Mouse (Mus musculus) layer of hippocampus, adult 9-11 months (tissue): ENCODE measurements around the gene Prkar1b.
A peak's percentile ranks its signal among the peaks of the same experiment; 100 is the strongest.

ENCODE experiments used
- DNase-seq: peaks from one replicate; pipeline ENCODE4 v3.0.0; 2022

Prkar1b gene

GRCm38 (mm10) chr5:139149681-139150602 is at the start of gene Prkar1b, which contains the start of gene Dnaaf5:
Gene Prkar1b (minus strand): TSS chr5:139150001.
Gene Dnaaf5 (plus strand): TSS chr5:139150223.
- peak; percentile 97 for DNase-seq

GRCm38 (mm10) chr5:139199636-139199994 is 49.8 kb upstream of the Prkar1b start:
- DNase-seq, result no peak

DNA sequence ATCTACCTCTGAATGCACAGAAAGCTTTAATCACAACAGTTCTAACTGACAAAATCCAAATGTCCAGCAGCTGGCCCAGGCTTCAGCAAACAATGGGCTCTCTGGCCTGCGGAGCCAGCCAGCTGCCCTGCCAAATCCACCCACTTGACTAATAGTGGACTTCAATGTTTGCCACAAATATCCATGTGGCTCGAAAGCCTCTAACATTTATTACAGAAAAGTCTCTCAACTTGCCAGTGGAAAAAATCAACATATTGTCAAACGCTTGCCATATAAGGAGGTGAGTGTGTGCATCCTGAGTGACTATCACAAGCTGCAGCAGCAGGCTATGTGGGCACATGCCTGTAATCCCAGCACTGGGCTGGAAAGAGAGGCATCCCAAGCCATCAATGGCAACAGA is 49.0 kb upstream of the Prkar1b start:
- DNase-seq, result no peak

DNA sequence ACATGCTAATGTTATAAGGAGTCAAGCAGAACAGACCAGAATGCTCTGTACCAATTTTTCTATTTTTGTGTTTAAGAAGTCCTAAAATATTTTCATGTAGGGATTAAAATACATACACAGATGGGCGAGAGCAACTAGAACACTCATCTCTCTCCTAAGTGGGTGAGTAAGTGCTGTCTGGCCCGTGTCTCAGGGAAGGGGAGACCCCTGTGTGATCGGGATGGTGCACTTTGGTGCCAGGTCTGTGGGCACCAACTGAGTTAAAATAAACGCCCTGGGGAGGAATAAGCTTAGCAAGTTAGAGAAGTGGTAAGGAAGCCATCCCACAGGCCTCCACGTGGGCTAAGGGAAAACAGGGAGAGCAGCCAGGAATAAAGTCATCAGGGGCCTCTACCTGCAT is 41.2 kb upstream of the Prkar1b start:
- DNase-seq, result peak; percentile 47

DNA sequence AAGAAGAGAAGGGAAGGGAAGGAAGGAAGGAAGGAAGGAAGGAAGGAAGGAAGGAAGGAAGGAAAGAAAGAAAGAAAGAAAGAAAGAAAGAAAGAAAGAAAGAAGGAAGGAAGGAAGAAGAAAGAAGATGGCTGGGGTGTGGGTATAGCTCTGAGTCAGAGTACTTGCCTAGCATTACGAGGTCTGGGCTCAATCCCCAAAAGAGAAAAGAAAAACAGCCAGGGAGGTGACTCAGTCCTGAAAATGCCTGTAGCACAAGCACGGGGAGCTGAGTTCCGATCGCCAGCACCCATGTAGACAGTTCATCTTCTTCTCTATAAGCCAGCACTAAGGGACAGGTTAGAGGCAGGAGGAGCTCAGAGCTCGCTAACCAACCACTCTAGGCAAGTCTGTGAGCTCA is 39.9 kb upstream of the Prkar1b start:
- no peak for DNase-seq

DNA sequence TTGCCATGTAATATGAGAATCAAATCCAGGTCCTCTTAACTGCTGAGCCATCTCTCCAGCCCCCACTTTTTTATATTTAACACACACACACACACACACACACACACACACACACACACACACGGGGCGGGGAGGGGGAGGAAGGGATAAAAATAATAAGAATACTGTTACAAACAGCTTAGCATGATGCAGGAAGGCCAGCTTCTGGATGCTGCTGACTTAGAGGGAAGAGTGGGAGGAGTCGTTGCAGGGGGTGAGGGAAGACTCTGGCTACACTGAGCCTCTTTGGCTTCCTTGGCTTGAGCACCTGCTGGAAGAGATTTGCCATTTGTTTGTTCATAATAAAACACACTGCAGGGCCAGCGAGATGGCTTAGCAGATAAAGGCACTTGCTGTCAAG is 35.1 kb upstream of the Prkar1b start:
- no peak for DNase-seq

DNA sequence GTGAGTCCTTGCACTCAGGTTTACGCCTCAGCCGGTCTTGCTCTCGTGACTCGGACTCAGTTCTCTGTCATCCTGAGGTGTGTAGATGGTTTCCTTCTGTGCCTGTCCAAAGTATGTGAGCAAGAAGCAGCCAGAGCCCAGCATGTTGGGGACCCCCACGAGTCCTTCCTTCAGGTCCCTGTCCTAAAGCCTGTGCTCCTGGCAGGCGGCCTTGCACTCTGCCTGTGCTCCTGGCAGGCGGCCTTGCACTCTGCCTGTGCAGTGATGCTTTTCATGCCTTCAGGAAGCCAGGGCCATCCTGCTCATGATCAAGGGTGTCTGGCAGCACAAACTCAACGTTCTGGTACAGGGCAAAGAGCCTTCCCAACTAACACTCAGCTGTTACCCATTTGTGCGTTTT is 33.8 kb upstream of the Prkar1b start:
- DNase-seq, result no peak

DNA sequence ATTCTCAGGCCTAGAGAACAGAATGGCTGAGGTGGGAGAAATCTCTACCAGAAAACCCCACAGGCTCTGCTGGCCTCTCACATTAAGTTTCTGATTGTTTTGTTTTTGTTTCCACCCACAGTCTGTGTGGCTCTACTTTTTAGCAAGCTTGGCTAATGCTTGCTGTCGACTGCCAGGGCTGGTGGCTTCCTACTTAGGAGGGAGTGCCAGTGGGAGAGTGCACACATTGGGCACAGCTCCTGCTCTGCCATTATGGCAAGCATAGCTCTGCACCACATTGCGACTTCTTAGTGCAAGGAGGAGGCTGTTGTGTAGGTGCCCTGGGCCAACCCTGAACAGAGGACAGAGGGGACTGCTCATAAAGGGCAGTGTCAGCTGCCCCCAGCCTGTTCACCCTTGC is 33.3 kb upstream of the Prkar1b start:
- peak; percentile 58 for DNase-seq

DNA sequence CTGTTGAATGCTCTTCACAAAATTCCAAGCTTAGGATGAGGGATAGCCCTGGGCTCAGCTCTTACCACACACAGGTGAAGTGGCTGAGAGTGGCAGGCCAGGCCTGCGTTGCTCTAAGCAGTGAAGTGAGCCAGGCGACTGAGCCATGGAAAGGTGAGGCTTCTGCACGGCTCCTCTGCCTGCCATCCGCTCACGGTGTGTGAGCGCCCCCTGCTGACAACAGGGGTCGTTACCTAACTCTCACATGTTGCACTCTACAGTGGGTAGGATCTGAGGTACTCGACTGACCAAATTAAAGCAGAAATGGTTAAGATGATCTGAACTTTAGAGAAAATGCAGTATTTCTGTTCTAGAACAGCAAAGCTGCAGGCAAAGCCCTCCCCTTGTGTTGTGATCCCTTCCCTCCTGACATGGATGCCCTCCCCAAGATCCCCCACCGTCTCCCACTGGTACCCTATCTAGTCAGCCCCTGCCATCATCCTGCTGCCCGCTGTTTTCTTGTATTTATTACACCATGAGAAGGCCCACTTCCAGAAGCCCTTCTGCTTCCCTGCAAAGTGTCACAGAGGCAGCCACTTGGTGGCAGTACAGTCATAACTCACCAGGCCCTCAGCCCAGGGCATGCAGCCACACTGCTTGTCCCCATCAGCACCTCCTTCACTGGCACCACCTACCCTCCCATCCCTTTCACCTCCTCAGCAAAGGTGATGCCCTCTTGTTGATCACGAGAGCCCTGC is 29.3 kb upstream of the Prkar1b start:
- peak; percentile 52 for DNase-seq

GRCm38 (mm10) chr5:139174556-139175547 is 25.1 kb upstream of the Prkar1b start:
- DNase-seq, result no peak

DNA sequence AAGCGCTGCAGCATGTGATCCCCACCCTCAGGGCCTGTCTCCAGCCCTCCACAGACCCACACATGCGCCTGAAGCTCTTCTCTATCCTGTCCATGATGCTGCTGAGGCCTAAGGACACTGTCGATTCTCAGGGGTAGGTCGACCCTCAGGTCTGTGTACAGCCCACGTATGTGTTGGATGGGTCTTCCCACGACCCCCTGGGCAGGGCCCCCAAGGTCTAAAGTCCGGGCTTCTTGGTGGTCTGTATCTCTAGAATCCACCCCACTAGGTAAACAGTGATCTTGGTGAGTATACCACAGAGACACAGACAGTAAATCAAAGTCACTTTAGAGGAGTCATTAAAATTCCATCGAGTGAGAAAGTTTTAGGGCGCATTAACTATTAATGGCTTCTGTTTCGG is 24.3 kb upstream of the Prkar1b start:
- no peak for DNase-seq

- no peak for DNase-seq
These were observed 22.1 kb upstream of the Prkar1b start for GRCm38 (mm10) chr5:139171929-139172328.

DNA sequence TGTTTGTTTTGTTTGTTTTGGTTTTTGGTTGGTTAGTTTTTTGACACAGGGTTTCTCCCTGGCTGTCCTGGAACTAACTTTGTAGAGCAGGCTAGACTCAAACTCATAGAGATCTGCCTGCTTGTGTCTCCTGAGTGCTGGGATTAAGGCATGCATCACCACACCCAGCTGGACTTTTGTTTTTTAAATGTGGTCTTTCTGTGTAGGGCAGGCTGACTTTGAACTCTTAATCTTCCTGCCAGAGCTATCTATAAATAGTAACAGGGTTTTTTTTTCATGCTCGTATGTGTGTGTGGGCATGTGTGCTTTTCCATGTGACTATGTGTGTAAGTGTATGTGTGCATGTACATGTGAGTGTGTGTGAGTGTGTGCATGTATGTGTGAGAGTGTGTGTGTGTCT is 17.7 kb upstream of the Prkar1b start:
- no peak for DNase-seq

DNA sequence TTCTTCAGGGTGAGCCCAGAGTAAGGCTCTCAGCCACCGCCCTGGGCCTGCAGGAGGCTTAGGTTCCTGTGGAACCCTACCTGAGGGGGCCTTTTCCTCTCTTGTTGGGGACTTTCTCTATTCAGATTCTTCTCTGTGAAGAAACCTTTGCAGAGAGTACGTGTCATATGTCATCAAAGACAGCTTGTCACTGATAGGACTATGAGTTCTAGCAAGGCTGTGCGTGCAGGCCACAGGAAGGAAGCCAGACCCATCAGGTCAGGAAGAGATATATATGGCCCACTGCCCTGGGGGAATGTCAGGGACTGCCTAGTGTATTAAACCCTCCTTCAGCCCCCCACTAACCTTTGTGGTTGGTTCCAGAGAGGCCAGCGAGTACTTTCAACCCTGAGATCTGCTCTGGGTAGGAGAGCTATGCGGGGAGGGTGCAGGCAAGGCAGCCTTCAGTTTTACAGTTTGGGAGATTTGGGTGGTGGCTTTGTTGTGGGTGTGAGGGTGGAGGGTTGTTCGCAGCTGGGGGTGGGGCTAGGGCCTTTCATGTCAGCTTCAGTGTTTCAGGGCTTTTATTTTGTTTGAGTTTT is 17.1 kb upstream of the Prkar1b start:
- no peak for DNase-seq

DNA sequence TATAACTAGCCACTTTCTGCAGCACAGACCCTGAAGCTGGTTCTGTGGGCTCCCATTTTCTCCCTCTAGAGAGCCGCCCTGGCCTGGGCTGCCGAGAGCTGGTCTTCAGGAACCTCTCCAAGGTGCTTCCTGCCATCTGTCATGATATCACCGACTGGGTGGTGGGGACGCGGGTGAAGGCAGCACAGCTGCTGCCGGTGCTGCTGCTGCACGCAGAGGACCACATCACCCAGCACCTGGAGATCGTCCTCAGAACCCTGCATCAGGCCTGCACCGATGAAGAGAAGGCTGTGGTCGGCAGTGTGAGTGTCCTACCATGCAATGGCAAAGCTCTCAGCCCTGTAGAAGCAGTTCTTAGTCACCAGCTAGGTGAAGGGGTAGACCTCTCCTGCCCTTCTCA is 11.8 kb upstream of the Prkar1b start:
- DNase-seq, result no peak

DNA sequence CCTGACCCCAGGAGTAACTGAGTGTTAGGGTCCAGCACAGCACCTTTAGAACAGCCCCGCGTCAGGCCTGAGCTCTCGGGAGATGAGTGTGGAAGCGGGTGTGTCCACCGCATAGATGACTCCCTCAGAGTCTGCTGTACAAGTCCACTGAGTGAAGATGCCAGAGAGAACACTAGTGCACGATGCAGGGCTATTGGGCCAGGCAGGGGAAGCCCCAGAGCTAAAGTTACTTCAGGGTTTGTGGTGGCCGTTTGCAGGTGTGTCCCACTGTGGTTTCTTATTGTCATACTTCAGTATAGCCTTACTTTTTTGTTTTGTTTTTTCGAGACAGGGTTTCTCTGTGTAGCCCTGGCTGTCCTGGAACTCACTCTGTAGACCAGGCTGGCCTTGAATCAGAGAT is 11.1 kb upstream of the Prkar1b start:
- DNase-seq, result no peak

DNA sequence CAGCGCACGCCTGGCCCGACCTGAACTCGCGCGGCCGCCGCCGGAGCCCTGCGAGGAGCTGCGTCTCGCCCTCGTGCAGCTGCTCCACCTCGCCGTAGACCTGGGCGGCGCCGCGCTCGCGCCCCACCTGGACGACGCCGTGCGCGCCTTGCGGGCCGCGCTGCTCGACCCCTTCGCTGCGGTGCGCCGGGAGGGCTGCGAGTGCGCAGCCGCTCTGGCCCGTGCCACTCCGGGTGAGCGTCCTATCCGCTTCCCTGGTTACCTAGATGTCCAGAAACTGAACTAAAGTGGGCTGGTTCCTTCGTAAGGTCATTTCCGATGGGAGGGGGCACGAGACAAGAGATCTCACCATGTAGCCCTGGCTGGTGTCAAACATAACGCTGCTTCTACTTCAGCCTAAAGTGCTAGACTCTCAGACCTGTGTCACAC is 816 bp upstream of the Prkar1b start:
- DNase-seq, result no peak

DNA sequence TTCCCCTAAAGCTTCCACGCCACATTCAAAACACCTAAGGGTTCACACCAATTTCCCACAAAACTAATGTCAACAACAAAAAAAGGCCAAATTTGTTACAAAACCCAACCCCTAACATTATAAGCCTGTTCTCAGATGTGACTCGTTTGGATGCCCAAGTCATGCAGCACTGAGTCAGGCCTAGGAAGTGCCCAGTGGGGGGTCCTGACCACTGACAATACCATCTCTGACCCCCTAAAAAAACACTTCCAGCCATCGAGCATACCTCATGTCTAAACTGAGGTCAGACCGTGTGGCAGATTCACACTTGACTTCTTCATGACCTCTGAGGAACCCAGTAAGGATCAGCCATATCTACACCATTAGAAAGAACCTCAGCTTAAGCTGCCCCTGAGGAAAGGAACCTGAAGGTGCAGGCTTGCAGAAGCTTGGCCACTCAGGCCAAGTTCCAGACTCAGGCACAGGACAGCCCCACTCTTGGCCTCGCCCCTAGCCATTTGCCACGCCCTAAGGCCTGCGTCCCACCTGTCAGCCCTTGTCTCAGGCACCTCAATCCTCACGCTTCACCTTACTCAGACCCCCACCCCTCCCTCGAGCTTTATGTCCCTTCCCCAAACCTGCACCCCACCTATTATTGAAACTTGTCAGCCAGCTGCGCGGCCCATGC is 662 bp downstream of the Prkar1b start:
- peak; percentile 35 for DNase-seq

DNA sequence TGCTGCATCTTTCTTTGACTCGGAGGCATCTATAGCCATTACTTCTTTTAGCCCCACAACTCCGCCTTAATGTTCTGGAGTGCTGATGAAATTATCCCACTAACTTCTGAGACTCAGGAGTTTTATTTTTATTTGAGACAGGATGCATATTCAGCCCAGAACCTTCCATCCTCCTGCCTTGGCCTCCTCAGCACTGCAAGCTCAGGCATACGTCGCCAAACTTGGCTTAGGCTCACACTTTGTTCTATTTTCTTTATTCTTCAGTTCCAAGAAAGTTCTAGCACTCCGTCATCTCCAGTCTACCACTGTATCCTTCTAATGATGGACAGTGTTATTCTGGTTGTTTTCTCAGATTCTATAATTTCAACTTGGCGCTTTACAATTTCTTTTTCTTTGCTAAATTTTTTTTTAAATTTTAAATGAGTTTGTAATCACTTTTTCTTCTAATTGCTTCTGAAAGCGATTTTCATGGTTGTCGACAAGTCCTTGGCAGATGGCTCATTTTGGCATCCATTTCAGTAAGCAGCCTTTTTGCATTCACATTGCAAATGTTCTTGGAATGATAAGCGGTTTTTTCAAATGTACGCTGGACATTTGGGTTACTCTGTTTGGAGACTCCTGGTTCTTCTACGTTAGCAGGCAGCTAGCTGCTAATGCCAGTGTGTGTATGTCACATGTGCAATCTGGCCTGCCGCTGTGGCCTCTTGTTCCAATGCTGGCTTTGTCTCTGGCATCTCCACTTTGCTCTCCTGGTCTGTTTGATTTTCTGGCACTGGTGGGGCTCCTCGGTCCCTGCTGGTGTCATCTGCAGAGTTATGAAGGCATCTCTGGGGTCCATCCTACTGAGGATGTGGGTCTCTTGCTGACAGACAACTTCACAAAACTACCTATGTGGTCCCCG is 2.4 kb downstream of the Prkar1b start:
- DNase-seq, result peak; percentile 65

DNA sequence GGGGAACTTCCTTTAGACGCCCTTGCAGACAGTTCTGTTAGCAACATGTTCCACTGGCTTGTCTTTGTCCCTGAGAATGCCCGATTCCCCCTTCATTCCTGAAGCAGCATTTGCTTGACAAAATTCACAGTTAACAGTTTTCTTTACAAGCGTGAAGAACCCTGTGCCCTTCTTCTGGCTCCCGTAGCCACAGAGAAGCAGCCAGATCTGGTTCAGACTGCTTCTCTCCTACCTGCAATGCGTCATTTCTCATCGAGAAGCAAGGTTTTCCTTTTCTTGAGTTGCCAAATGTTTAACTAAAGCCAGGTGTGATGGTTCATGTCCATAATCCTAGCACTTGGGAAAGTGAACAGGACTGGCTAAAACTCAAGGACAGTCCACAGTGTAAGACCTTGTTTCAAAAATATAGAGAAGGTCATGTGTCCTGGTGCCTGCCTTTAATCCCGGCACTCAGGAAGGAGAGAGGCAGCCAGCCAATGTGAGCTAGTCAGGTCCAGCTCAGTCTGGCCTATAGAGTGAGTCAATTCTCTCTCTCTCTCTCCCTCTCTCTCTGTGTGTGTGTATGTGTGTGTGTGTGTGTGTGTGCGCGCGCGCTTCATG is 3.2 kb downstream of the Prkar1b start:
- no peak for DNase-seq
